Mouse (Mus musculus) fibroblast of lung, adult 2 months (primary cell): ENCODE results near the gene Etnppl.

Source experiments
- DNase-seq: peaks from one replicate; pipeline ENCODE4 v3.0.0-alpha.2; 2011; ENCODE audit warnings: low read depth

Etnppl gene

DNA sequence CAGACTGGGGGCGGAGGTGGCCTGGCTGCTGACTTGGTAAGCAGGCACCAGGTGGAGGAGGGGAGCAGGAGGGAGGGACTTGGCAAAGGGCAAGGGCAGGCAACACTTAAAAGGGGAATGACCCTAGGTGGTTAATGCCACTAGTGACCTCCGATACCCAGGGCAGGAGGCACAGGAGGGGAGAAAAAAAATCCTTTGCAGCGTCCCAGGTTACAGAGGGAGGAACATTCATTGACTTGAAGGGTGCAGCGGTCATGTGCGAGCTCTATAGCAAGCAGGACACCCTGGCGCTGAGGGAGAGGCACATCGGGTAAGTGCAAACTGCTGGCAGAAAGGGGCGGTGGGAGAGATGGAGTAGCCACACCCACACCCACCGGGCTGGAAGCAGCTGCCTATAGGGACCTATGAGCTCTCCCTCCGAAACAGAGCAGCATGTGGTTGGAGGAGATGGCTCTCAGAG is at the start of gene Etnppl:
Gene Etnppl (plus strand): TSS at position 10 of the 460 bp plus-strand sequence.
- no peak for DNase-seq

- no peak for DNase-seq
Measured at GRCm38 (mm10) chr3:130568331-130569095, 48.7 kb upstream of the Etnppl start.

- DNase-seq = no peak
Measured at GRCm38 (mm10) chr3:130573243-130573642, 44.0 kb upstream of the Etnppl start.

DNA sequence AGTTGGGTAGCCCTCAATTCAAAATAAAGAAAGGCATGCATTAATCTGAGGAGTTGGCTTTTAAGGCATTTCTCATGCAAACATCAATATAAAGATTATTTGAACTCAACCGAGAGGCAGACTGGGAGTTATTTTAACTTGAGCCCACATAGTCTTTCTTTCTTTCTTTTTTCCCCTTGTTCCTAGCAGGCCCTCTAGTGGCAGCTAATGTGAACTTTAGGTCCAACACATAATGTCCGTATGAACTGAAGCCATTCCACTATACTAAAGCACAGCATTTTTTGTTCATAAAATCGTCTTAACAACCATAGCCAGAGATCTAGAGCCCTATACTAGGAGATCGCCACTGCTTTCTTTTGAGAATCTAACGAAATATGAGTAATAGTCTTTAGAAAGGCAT is 42.6 kb upstream of the Etnppl start:
- peak; percentile 13 for DNase-seq

GRCm38 (mm10) chr3:130576683-130577082 is 40.6 kb upstream of the Etnppl start:
- no peak for DNase-seq

DNA sequence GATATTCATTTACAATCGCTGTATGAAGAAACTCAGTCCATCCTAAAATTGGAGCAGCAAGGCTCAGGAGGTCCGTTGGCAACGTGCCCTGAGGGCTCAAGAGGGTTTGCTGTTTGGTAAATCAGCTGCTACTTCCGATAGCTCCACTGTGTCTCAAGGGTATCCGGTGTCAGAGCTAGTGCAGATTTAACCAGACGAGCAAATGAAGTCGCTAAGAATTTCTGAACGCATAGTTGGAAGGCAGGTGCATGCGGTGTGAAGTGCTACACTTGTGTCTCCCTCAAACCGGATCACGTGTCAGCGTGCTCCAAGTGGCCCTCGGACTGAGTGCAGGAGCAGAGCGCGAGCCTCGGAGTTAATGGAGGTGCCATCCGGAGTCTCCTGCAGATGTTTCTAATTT is 37.7 kb upstream of the Etnppl start:
- no peak for DNase-seq

DNA sequence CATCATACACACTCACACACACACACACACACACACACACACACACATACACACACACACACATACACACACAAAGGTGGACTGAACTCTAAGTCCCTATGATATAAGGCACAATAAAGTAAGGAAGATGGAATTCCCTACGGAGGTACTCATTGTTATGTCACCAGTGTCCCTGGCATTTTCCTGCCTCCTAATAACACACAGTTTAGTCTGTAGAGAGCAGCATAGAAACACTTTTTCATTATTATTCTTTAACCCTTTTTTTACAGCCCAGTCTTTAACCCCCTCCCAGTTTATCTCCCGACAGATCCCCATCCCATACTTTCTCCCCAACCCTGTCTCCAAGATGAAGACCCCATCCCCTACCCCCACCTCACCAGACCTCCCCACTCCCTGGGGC is 35.7 kb upstream of the Etnppl start:
- no peak for DNase-seq

- no peak for DNase-seq
Measured at GRCm38 (mm10) chr3:130582903-130583664, 34.2 kb upstream of the Etnppl start.

DNA sequence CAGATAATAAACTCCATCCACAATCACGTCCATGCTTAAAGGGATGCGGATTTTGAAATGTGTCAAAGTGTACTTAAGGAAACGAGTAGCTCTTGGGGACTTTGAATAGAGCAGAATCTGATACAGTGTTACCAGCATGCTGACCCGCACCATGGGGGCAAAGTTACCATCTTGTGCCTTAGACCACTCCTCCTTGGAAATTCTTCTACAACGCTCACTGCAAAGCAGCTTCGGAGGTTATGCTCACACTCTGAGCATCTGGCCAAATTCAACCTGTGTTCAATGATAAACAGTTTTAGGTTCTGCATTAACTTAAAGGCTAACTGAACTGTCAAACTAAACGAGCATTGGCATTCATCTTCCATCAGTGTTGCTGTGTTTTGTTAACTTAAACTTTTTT is 33.2 kb upstream of the Etnppl start:
- no peak for DNase-seq

GRCm38 (mm10) chr3:130595050-130595449 is 22.2 kb upstream of the Etnppl start:
- DNase-seq = no peak

DNA sequence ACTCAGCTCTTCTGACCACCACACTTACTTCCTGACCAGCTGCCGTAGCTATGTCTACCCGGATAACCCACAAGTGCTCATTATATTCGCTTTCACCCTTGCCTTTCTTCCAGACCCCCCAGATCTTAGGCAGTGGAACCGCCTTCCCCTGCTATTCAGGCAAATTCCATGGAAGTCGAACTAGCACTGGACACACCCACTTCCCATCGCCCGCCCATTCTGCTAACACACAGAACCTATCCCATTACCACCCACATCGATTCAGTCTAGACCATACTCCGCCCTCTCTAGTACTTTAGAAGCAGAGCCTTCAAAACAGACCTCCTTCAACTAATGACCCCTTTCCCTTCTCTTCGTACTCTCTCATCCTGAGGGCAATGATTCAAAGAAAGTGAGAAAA is 15.8 kb upstream of the Etnppl start:
- DNase-seq = no peak

DNA sequence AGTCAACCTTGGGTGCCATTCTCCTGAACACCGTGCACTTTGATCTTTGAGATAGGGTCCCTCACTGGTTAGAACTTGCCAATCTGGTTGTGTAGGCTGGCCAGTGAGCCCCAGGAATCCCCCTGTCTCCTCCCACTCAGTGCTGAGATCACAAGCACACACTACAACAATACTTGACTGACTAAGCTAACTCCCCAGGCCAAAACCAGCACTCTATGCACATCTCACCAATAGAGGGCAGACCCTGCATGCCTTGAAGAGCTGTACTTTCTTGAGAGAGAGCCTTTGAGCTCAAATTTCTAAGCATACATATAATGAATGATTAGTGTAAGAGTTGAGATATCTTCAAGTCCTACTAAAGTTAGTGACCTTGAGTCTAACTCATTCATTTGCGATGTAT is 9.3 kb upstream of the Etnppl start:
- DNase-seq = peak; percentile 34

DNA sequence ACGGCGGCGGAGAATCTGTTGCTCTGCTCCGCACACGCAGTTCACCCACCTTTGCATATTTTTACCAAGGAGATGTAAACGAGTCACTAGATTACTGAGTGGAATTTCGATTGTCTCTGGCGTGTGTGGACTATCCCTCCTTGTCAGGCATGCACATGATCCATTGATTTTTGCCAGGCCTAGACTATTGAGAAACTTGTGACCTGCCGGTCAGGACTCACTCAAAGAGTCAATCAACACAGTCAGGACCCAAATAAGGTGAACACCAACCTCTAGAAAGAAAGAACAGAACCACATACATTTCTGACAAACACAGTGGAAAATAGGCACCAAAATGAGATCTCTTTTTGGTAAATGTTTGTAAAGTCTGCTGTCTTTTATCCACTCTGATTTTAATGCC is 2.8 kb upstream of the Etnppl start:
- DNase-seq = no peak

DNA sequence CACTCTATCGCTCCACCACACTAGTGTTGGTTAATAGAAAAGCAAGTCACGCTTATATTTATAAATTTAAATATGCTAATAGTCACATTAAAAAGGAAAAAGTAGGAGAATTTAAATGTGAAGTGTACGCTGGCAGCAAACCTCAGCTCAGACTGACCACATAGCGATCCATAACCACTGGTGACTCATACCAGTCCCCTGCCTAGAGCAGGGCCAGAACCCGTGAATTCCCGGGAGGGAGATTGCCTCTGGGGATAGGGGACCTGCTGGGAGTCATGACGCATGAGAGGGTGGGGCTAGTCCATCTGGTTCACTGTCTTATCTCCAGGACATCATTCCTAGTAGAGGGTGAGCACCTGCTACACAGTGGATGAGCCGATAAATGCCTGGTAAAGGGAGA is 1.6 kb upstream of the Etnppl start:
- no peak for DNase-seq

DNA sequence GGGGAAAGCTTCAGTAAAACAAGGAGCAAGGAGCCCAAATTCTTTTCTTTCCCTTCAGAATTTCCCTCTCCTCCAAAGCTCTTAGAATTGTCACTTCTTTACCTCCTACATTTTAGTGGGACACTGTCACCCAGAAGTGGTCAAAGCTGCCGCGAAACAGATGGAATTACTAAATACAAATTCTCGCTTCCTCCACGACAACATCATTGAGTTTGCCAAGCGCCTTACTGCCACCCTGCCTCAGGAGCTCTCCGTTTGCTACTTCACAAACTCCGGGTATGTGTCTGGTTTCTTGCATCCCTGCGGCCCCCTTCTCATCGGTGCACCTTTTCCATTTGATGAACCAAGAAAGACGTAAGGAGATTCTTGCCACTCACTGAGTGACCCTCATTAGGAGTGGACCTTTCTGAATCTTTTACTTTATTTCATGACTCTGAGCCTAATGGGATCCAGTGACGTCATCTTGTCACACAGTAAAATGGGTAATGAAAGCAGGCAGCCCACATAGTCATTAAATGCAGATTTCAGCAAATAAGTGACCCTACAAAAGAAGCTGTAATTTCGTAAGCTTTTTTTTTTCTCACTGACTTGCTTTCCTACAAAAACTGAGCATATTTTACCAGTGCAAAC is 3.4 kb downstream of the Etnppl start:
- no peak for DNase-seq

DNA sequence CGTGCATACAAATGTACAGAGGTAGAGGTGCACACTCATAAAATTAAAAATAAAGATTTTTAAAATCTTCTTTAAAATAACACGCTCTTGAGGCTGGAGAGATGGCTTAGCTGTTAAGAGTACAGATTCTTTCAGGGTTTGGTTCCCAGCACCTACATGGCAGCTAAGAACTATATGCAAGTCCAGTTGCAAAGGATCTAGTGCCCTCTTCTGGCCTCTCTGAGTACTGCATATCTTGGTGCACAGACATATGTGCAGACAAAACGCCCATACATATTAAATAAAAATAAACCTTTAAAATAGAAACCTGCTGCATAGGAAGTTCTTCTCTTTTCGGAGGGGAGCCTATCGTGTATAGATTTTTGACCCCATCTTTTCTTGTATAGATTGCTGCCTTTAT is 11.1 kb downstream of the Etnppl start:
- DNase-seq = no peak

DNA sequence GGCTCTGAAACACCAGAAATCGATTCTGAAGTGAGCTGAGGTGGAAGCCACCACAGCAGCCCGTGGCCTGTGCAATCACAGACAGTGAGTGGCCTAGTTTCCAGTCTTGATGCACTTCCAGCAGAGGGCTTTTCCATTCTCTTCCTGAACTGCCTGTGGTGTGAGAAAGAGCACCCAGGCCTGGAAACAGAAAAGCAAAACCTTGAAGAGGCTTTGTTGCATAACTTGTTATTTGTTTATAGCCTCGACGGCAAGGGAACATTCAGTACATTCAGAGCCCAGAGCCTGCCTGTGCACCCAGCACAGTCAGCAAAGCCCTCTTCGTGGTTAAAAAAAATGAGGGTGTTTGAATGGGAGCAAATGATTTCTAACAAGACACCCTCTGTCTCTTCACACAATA is 16.6 kb downstream of the Etnppl start:
- no peak for DNase-seq

- no peak for DNase-seq
Measured at GRCm38 (mm10) chr3:130646110-130646810, 29.0 kb downstream of the Etnppl start.

- DNase-seq = no peak
Measured at GRCm38 (mm10) chr3:130649569-130649968, 32.3 kb downstream of the Etnppl start.

DNA sequence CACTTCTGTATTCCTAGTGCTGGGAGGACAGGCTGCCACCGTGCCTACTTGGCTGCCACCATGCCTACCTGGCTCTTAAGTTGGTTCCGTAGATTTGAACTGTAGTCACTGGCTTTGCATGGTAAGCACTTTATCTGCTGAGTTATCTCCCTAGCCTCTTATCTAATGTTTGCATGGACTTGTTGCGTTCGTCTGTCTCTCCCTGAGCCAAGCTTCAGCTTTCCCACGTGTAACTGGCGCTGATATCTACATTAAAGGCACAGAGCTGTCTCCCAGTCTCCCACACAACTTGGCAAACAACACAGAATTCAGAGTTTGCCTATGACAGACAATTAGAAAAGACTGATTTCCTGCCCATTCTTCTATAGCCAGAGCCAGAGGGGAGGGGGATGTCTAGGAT is 43.4 kb downstream of the Etnppl start:
- no peak for DNase-seq

DNA sequence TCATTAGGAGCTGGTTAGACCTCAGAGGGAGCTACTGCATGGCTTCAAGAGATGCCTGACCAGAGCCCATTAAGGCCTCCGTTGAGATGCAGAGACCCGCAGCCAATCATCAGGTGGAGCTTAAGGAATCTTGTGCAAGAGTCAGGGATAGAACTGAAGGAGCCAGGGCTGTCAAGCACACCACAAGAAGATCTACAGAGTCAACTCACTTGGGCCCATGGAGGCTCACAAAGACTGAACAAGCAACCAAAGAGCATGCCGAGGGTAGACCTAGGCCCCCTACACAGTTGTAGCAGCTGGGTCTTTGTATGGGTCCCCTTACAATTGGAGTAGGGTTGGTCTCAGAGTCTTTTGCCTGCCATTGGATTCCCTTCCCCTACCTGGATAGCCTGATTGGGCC is 45.2 kb downstream of the Etnppl start:
- DNase-seq = no peak

- DNase-seq = no peak
Measured at GRCm38 (mm10) chr3:130671291-130671690, 54.0 kb downstream of the Etnppl start.
